In the genomic region with DNA sequence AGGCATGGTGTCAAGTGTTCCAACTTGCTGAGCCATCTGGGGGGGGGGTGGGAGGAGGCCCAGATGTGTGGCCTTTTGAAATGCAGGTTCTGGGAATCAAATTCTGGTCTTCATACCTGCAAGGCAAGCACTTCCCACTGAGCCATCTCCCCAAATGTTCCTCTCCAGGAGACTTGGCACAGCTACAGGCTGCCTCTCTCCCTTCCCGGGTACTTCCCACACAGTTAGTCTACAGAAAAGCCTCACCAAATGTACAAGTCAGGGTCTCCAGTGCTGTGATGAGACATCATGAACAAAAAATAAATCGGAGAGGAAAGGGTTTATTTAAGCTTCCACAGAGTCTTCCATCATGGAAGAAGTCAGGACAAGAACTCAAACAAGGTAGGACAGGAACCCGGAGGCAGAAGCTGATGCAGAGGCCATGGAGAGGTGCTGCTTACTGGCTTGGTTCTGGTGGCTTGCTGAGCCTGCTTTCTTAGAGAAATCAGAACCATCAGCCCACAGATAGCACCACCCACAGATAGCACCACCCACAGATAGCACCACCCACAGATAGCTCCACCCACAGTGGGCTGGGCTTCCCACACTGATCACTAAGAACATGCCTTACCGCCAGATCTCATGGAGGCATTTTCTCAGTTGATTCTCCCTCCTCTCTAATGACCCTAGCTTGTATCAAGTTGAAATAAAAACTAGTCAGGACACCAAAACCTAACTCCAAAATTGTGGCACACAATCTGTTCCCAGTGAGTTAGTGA, we compare ENCODE assay signal across 15 mouse cellular contexts. TPM values are rescaled to one million over a fixed set of nuclear protein-coding genes. Genes with fewer than 3 reads are reported as not detected.
DNase-seq lines count a peak whose midpoint lies in the region; ATAC-seq lines count a peak whose summit lies in the region.
"Had no signal": no experiment of that assay in that cellular context is flagged by ENCODE, and none has a peak within 500 bp of the region (broad histone marks: within the 10 kb centered on the region; RNA-seq: fewer than 3 reads in every experiment).

No protein-coding gene starts in this region.

- no peak overlapping the region for H3K4me2 ChIP-seq in embryonic facial prominence, embryonic 15.5 days (replicated peaks)
- H3K4me2 ChIP-seq: heart, embryonic 11.5 days; intestine, embryonic 15.5 days had no signal

- H3K4me3 ChIP-seq in embryonic facial prominence, embryonic 15.5 days (replicated peaks): no peak overlapping the region
- no peak overlapping the region for H3K4me3 ChIP-seq in embryonic facial prominence, embryonic 10.5 days
- H3K4me3 ChIP-seq: gastrocnemius, adult 2 months; hindbrain, embryonic 10.5 days; intestine, embryonic 15.5 days; megakaryocyte, embryonic 14.5 days had no signal

- no peaks in the 10 kb centered on the region for H3K36me3 ChIP-seq in embryonic facial prominence, embryonic 15.5 days
- no peaks in the 10 kb centered on the region for H3K36me3 ChIP-seq in embryonic facial prominence, embryonic 10.5 days (replicated peaks)
- H3K36me3 ChIP-seq: hindbrain, embryonic 10.5 days; intestine, embryonic 15.5 days had no signal

- H3K4me1 ChIP-seq in embryonic facial prominence, embryonic 15.5 days: no peaks in the 10 kb centered on the region
- peaks cover 16% of the 10 kb centered on the region for H3K4me1 ChIP-seq in embryonic facial prominence, embryonic 10.5 days
- H3K4me1 ChIP-seq: intestine, embryonic 15.5 days; megakaryocyte, embryonic 14.5 days had no signal

- no peak overlapping the region for H3K9ac ChIP-seq in embryonic facial prominence, embryonic 15.5 days
- H3K9ac ChIP-seq: intestine, embryonic 15.5 days had no signal

- H3K27me3 ChIP-seq in embryonic facial prominence, embryonic 15.5 days: no peaks in the 10 kb centered on the region
- no peaks in the 10 kb centered on the region for H3K27me3 ChIP-seq in embryonic facial prominence, embryonic 10.5 days (replicated peaks; ENCODE audit: low read depth, poor library complexity, severe bottlenecking)
- H3K27me3 ChIP-seq: intestine, embryonic 15.5 days had no signal

- ATAC-seq in embryonic facial prominence, embryonic 15.5 days (ENCODE audit: insufficient number of reproducible peaks, low FRiP score, low TSS enrichment, low read depth): 0 out of 2 replicates have a peak, but pooled peaks have one; percentile 19
- ATAC-seq in megakaryocyte-erythroid progenitor cell, adult 5-6 weeks (replicated peaks; ENCODE audit: low FRiP score, low TSS enrichment, poor library complexity, severe bottlenecking): peak; percentile 67; the same call in 1 of the 2 replicates
- ATAC-seq: intestine, embryonic 15.5 days had no signal

- DNase-seq in embryonic facial prominence, embryonic 10.5 days (ENCODE audit: low spot score): no peak
- peak; percentile 4 for DNase-seq in layer of hippocampus, adult 11-12 months (ENCODE audit: low spot score)
- no peak for DNase-seq in layer of hippocampus, adult 9-11 months
- peak; percentile 62 for DNase-seq in ZHBTc4 (ENCODE audit: low read depth, low spot score)
- DNase-seq in ovary, postnatal 14 days (ENCODE audit: low spot score): no peak
- no peak for DNase-seq in urinary bladder, postnatal 14 days (ENCODE audit: low spot score)
- DNase-seq: adrenal gland, postnatal 25 days; gastrocnemius, adult 2 months had no signal

- no peak overlapping the region for H3K27ac ChIP-seq in embryonic facial prominence, embryonic 15.5 days (replicated peaks)
- no peak overlapping the region for H3K27ac ChIP-seq in embryonic facial prominence, embryonic 10.5 days (replicated peaks)
- H3K27ac ChIP-seq: gastrocnemius, adult 2 months; hindbrain, embryonic 10.5 days; intestine, embryonic 15.5 days had no signal

- 75% methylated on average over 4 of the region's 4 CpGs for WGBS in embryonic facial prominence, embryonic 15.5 days
- WGBS in embryonic facial prominence, embryonic 10.5 days: 77% methylated on average over 4 of the region's 4 CpGs

- no peaks in the 10 kb centered on the region for H3K9me3 ChIP-seq in embryonic facial prominence, embryonic 15.5 days (replicated peaks)
- no peaks in the 10 kb centered on the region for H3K9me3 ChIP-seq in embryonic facial prominence, embryonic 10.5 days
- H3K9me3 ChIP-seq: hindbrain, embryonic 10.5 days; intestine, embryonic 15.5 days had no signal

RNA-seq across cellular contexts. Expression of a gene that starts 7.4 kb away (rescaled TPM):
- 48.1 and 55.1 TPM in 2 replicates for polyA plus RNA-seq in embryonic facial prominence, embryonic 15.5 days (2015; fragmentation: Nextera tagmentation; extraction: Ambion mirVana)
- 71.3 and 72.2 TPM in 2 replicates for polyA plus RNA-seq in embryonic facial prominence, embryonic 10.5 days (2016; fragmentation: Nextera tagmentation; extraction: Ambion mirVana)
- total RNA-seq in megakaryocyte-erythroid progenitor cell, adult 5-6 weeks (2014; fragmentation: Nextera tagmentation): 49.3 and 67.8 TPM in 2 replicates
- total RNA-seq in megakaryocyte-erythroid progenitor cell, adult 5-6 weeks (2017): 27.2 and 36.4 TPM in 2 replicates

RNA-seq across cellular contexts. Expression of a gene that starts 50.0 kb away (rescaled TPM):
- 32.5 and 32.6 TPM in 2 replicates for polyA plus RNA-seq in embryonic facial prominence, embryonic 15.5 days (2015; fragmentation: Nextera tagmentation; extraction: Ambion mirVana)
- polyA plus RNA-seq in embryonic facial prominence, embryonic 10.5 days (2016; fragmentation: Nextera tagmentation; extraction: Ambion mirVana): 27.9 and 29.2 TPM in 2 replicates
- total RNA-seq in megakaryocyte-erythroid progenitor cell, adult 5-6 weeks (2014; fragmentation: Nextera tagmentation): 8.9 and 11.4 TPM in 2 replicates
- 4.8 and 7.8 TPM in 2 replicates for total RNA-seq in megakaryocyte-erythroid progenitor cell, adult 5-6 weeks (2017)

RNA-seq across cellular contexts. Expression of a gene that starts 50.1 kb away (rescaled TPM):
- 1.5 and 2.6 TPM in 2 replicates for polyA plus RNA-seq in embryonic facial prominence, embryonic 15.5 days (2015; fragmentation: Nextera tagmentation; extraction: Ambion mirVana)
- 0.43 and 0.47 TPM in 2 replicates for polyA plus RNA-seq in embryonic facial prominence, embryonic 10.5 days (2016; fragmentation: Nextera tagmentation; extraction: Ambion mirVana)
- not detected in 2 replicates for total RNA-seq in megakaryocyte-erythroid progenitor cell, adult 5-6 weeks (2014; fragmentation: Nextera tagmentation)
- not detected in 2 replicates for total RNA-seq in megakaryocyte-erythroid progenitor cell, adult 5-6 weeks (2017)
- total RNA-seq: gastrocnemius, adult 2 months; monocyte, adult 5-6 weeks had no signal

Comparison
In these comparisons a context has a peak if more than half of its experiments do, and no peak if none do; other contexts are left out.
1. DNase-seq: peak in layer of hippocampus, adult 11-12 months (single experiment) and ZHBTc4 (single experiment); none in embryonic facial prominence, embryonic 10.5 days (single experiment), layer of hippocampus, adult 9-11 months (single experiment), ovary, postnatal 14 days (single experiment) and urinary bladder, postnatal 14 days (single experiment).